Mouse (Mus musculus) myocyte (in vitro differentiated cells): ENCODE data around the gene Dusp8.

Experiments used
- CEBPB ChIP-seq: IDR thresholded peaks from 2 replicates; pipeline ENCODE4 v1.6.1; 2011; ENCODE audit warnings: mild to moderate bottlenecking, moderate library complexity; ENCODE audit not compliant: poor library complexity, insufficient read depth, severe bottlenecking
- E2F4 ChIP-seq: IDR thresholded peaks from one replicate; pipeline ENCODE4 v1.6.1; 2011; ENCODE audit warnings: mild to moderate bottlenecking, control low read depth, moderate library complexity; ENCODE audit not compliant: insufficient read depth
- MAX ChIP-seq: IDR thresholded peaks from one replicate; pipeline ENCODE4 v1.6.1; 2011; ENCODE audit warnings: low read depth, mild to moderate bottlenecking, control low read depth
- MYOD1 ChIP-seq, 3 experiments: IDR thresholded peaks; one replicate each; pipeline ENCODE4 v1.6.1; 2011; ENCODE audit warnings: control low read depth in 2 of 3, low read depth in 2 of 3, mild to moderate bottlenecking in 2 of 3, moderate library complexity in 1 of 3; ENCODE audit not compliant: insufficient read length in 2 of 3, control insufficient read depth in 1 of 3
- MYOG ChIP-seq, 3 experiments: IDR thresholded peaks; one replicate each; pipeline ENCODE4 v1.6.1; 2011; ENCODE audit warnings: control low read depth in 2 of 3, low read depth in 2 of 3, mild to moderate bottlenecking in 2 of 3; ENCODE audit not compliant: insufficient read length in 2 of 3, control insufficient read depth in 1 of 3, insufficient read depth in 1 of 3
- POLR2A ChIP-seq: IDR thresholded peaks from one replicate; pipeline ENCODE4 v1.6.1; 2011; ENCODE audit warnings: low read depth, mild to moderate bottlenecking, control low read depth, moderate library complexity; ENCODE audit not compliant: insufficient read length
- POLR2AphosphoS2 ChIP-seq: IDR thresholded peaks from one replicate; pipeline ENCODE4 v1.6.1; 2011; ENCODE audit warnings: low read depth, control low read depth; ENCODE audit not compliant: insufficient read length
- TCF12 ChIP-seq: IDR thresholded peaks from one replicate; pipeline ENCODE4 v1.6.1; 2011; ENCODE audit warnings: mild to moderate bottlenecking, control low read depth; ENCODE audit not compliant: poor library complexity, insufficient read depth, severe bottlenecking
- TCF3 ChIP-seq: IDR thresholded peaks from one replicate; pipeline ENCODE4 v1.6.1; 2011; ENCODE audit warnings: low read depth, control low read depth; ENCODE audit not compliant: insufficient read length
- USF1 ChIP-seq: IDR thresholded peaks from one replicate; pipeline ENCODE4 v1.6.1; 2011; ENCODE audit warnings: low read depth, mild to moderate bottlenecking, control low read depth, moderate library complexity

DNA sequence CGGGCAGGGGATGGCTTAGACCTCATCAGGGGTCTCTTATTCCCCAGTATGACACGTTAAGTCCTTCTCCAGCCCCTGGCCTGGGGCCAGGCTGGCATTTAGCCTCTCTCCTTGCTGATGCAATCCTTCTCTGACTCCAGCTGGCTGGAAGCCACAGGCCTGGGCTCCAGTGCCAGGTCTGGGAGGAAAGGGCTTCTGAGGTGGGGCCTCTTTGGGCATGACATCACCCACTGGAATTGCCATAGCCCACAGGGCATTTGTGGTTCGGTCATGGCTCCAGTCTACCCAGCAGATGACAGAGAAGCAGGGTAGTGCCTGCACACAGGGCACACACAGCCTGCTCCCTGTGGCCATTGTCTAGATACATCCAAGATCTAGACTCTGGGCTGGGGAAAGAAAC is 10.8 kb downstream of the Dusp8 start:
- TF ChIP-seq POLR2A (peak; percentile 67), TCF3 (no peak), E2F4 (no peak), MYOG (IDR thresholded peaks at IDR 0.05; ENCODE audit: control insufficient read depth in 1 of 3, insufficient read depth in 1 of 3, insufficient read length in 2 of 3, low read depth in 2 of 3) (peak in 1 of 3 experiments; percentile 64), MAX (no peak), CEBPB (peak; percentile 92), POLR2AphosphoS2 (no peak), USF1 (no peak), TCF12 (no peak), MYOD1 (IDR thresholded peaks at IDR 0.05; ENCODE audit: control insufficient read depth in 1 of 3, insufficient read length in 2 of 3, low read depth in 2 of 3) (no peak)
